Comparison of ENCODE assay signal across 8 mouse cellular contexts in the genomic region with DNA sequence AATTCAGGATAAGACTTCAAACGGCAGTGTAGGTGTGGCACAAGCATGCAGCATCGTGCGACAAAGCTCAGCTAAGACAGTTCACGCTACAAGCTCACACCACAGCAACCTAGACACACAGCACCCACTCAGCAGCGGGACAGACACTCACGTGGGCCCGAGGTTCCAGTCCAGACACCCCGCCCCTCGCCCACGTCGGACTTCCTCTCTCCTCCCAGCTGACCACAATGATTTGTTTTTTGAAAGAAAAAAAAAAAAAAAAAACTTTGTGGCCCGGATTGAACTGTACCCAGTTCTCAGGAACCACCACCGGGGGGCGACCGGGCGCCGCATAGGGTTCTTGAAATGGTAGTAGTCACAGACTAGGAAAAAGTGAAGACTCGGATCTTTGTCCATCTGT. TPM values are rescaled to one million over a fixed set of nuclear protein-coding genes. Genes with fewer than 3 reads are reported as not detected.
A peak's percentile ranks its signal among the peaks of the same experiment; 100 is the strongest.
DNase-seq lines count a peak whose midpoint lies in the region; ATAC-seq lines count a peak whose summit lies in the region.

No protein-coding gene starts in this region.

- WGBS in hindbrain, embryonic 14.5 days = under 1% methylated on average over 18 of the region's 18 CpGs

- ATAC-seq in hindbrain, embryonic 14.5 days (ENCODE audit: low FRiP score) = peak; percentile 13; the same call in 1 of the 2 replicates

- peak; percentile 95 for DNase-seq in NIH3T3 (ENCODE audit: low read depth)
- DNase-seq in cerebellum, postnatal 14 days = peak; percentile 90 to 96
- DNase-seq in frontal cortex, postnatal 14 days (ENCODE audit: low spot score in 2 of 2) = peak; percentile 81 to 87
- peak; percentile 85 for DNase-seq in hindbrain, embryonic 14.5 days (ENCODE audit: low spot score)
- peak; percentile 85 to 86 for DNase-seq in layer of hippocampus, postnatal 36 days
- DNase-seq in lung, postnatal 36 days = peak; percentile 98
- peak; percentile 93 for DNase-seq in retina, postnatal 1 day
- peak; percentile 82 to 85 for DNase-seq in urinary bladder, adult 18-20 months (ENCODE audit: low spot score in 2 of 2)

- peak overlapping the region; percentile 98 for H3K4me2 ChIP-seq in hindbrain, embryonic 14.5 days (replicated peaks)

- peak overlapping the region; percentile 55 for H3K9ac ChIP-seq in hindbrain, embryonic 14.5 days

- peaks cover 17% of the 10 kb centered on the region for H3K4me1 ChIP-seq in hindbrain, embryonic 14.5 days (replicated peaks; ENCODE audit: control insufficient read depth, insufficient read depth, low read length)

- H3K36me3 ChIP-seq in hindbrain, embryonic 14.5 days (replicated peaks; ENCODE audit: control insufficient read depth, insufficient read depth) = peaks cover 9% of the 10 kb centered on the region; the same call in 1 of the 2 replicates

- no peaks in the 10 kb centered on the region for H3K9me3 ChIP-seq in hindbrain, embryonic 14.5 days (ENCODE audit: control insufficient read depth, low read length)

- H3K4me3 ChIP-seq in hindbrain, embryonic 14.5 days (replicated peaks; ENCODE audit: low read length) = peak overlapping the region; percentile 96

- no peaks in the 10 kb centered on the region for H3K27me3 ChIP-seq in hindbrain, embryonic 14.5 days (ENCODE audit: control insufficient read depth, insufficient read depth, low read length)

- peak overlapping the region; percentile 99 for H3K27ac ChIP-seq in hindbrain, embryonic 14.5 days

RNA-seq across cellular contexts. Expression of a gene that starts 1.5 kb away (rescaled TPM):
- 54.7 and 55.2 TPM in 2 replicates for polyA plus RNA-seq in hindbrain, embryonic 14.5 days (2014; fragmentation: Nextera tagmentation; extraction: Ambion mirVana)
- 100 to 1,000 TPM; 100 to 108 TPM for total RNA-seq in layer of hippocampus, postnatal 36 days (2021)

RNA-seq across cellular contexts. Expression of a gene that starts 32.5 kb away (rescaled TPM):
- 16.8 and 20.6 TPM in 2 replicates for polyA plus RNA-seq in hindbrain, embryonic 14.5 days (2014; fragmentation: Nextera tagmentation; extraction: Ambion mirVana)
- total RNA-seq in layer of hippocampus, postnatal 36 days (2021) = 10 to 100 TPM; 39.8 to 42.1 TPM

RNA-seq across cellular contexts. Expression of a gene that starts 37.1 kb away (rescaled TPM):
- 41.9 and 43.5 TPM in 2 replicates for polyA plus RNA-seq in hindbrain, embryonic 14.5 days (2014; fragmentation: Nextera tagmentation; extraction: Ambion mirVana)
- 10 to 100 TPM; 57.4 to 64.6 TPM for total RNA-seq in layer of hippocampus, postnatal 36 days (2021)

Comparison
In these comparisons a context has a peak if more than half of its experiments do, and no peak if none do; other contexts are left out.
1. Peak in every context shown above with its lines: DNase-seq, ATAC-seq, H3K4me3 ChIP-seq and H3K27ac ChIP-seq.